Mouse (Mus musculus) sigmoid colon, adult 10 weeks (tissue): ENCODE data around the gene 9630041A04Rik. TPM values are rescaled to one million over a fixed set of nuclear protein-coding genes. Genes with fewer than 3 reads are reported as not detected.

ENCODE experiments used
- polyA plus RNA-seq: library from polyadenylated mRNA; stranded (reverse); fragments of 350-450 nt; fragmentation: Illumina TruSeq; extraction: RNeasy Lipid Tissue Mini Kit (QIAGEN cat#74804); gene quantifications from one replicate; pipeline ENCODE4 v1.2.3, GENCODE M21; 2014; ENCODE audit warnings: low read depth, low replicate concordance

The 9630041A04Rik gene
- not detected for polyA plus RNA-seq

DNA sequence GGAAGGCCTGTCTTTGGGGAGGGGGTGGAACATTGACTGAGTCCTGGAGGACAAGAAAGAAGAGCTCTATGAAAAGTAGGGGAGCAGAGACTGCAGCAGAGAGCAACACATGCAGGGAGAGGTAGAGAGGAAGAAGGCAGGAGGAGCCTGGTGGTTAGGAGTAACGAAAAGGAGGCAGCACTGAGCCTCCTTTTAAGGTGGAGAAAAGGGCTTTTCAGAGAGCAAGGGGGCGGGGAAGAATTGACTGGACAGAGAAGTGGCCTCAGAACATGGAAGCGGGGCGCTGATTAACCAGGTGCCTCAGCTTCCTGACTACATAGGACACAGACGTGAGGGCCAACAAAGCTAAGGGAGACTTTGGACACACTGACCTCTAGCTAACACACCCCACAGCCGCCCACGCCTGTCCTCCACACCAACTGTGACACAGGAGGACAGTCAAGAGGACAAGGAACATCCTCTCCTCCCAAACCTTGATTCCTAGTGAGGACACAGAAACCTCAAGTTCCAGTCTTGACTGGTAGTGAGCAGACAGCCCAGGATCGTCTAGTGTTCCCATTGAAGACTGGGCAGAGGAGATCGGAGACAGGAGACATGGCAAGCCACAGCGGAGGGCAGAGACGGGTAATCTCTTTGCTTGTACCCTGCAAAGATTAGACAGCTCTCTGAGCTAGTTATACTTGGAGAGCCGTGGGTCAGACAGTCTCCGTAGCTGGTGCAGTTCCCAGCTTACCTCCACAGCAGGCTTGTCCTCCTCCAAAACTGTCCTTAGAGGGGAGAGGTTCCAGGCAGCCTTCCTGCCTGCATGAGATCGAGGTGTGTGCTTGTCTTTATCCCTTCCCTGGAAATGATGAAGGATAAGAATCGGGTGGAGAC is at the start of gene 9630041A04Rik:
TSS of gene 9630041A04Rik (plus strand) at position 246 of the 876 bp plus-strand sequence.

